Mouse (Mus musculus) CH12F3 (cell line): ENCODE results near the gene Lrrc8c.

Source experiments
- in situ Hi-C: fragments of 300-500 bp; cut with MboI; formaldehyde crosslinking; loops from 2 replicates; pipeline ENCODE4 v1.14.3; 2020; ENCODE audit warnings: low sequenced_read_pairs

The Lrrc8c gene

DNA sequence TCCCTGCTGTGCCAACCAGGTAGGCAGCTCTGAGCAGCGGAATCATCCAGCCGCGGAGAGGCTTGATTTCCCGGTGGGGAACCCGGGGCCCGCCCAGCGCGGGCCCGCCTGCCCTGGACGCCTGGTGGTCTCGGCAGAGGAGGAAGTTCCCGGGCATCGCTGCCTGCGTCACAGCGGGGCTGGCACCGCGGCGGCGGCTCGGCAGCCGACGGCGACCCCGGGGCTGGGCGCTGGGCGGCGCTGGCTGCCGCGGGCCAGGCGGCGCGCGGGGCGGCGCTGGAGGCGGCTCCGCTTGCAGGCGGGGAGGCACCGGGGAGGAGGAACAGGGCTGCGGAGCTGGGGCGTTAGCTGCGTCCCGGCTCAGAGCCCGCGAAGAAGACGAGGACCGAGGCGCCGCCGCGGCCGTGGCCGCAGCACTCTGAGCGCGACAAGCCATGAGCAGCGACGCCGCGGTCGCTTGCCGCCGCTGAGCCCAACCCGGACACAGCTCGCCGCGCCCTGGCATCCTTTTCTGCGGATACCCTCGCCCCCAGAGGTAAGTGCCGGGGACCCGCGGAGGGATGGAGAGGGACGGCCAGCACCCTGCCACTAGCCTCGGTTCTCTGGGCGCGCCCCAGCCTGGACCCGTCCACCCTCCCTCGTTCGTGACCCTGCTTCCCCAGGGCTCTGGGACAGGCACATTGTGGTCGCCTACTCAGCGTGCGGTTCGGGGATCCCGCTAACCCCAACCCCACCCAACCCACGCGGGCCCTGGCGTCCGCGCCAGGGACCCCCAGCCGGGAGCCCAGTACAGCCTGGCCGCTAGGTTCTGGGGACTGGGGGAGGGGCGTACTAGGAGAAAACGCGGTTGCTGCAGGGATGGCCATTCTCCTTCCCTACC, at the start of gene Lrrc8c:
Gene Lrrc8c (plus strand): TSS at position 293 of the 880 bp plus-strand sequence.
- in situ Hi-C loops = loop anchor here (10.0 kb wide), 1 partner anchor 125 kb away; no protein-coding TSS in a partner anchor

DNA sequence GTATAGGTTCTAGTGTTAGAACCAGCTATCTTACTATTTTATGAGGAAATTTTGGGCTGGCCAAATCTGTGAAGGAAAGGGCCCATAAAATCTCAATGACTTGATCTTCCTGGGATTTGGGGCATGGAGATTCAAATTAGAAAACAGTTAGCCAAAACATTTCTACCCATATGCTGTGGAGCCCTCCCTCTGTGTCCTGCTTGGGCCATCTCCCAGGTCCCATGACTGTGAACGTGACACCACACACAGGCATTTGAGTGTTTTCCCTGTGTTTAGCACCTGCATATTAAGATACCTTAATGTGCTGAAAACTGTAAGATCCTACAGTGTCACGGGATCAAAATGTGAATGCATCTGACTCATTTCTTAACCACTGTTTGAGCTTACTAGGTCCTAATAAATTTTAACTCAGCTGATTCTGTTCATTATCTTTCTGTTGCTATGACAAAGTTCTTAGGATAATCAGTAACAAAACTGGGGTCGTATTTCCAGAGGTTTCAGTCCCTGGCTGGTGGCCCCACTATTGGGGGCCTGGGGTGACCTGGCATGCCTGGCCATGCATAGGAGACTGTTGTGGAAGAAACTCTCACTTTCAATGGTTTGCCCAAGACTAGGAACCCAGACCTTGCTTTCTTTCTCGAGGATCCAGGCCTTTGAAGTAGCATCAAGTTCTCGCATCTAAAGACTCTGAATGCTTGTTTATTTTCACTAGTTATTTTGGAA, 46.0 kb upstream of the Lrrc8c start:
- in situ Hi-C loops = no loop called here

DNA sequence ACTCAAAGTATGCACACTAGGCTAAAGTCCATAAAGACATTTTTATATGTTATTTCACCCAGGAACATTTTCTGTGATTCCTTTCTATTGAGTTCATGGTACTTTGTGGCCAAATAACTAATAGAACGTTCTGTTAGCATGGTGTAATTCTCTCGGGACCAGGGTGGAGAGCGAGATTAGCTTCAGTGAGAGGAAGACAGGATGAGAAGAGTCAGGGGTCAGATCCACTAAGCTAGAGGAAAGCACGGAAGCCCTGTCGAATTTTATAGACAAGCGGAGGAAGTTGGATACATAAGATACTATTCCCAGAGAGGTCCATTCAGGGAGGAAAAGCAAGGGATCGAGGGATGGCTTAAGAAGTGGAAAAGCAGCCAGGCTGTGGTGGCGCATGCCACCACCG, 41.7 kb upstream of the Lrrc8c start:
- in situ Hi-C loops = no loop called here

DNA sequence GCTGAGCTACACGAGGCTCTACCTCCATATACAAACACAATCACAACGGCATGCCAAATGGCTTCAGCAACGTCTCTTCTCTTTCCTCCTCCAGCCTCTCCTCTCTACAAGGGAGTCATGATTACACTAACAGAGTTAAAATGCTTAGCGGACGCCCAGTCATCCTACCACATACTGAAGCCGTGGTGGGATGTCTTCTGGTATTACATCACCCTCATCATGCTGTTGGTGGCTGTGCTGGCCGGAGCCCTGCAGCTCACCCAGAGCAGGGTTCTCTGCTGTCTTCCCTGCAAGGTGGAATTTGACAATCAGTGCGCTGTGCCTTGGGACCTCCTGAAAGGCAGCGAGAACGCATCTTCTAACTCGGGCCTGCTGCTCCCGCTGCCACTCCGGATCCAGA, 39.5 kb upstream of the Lrrc8c start:
- in situ Hi-C loops = no loop called here

DNA sequence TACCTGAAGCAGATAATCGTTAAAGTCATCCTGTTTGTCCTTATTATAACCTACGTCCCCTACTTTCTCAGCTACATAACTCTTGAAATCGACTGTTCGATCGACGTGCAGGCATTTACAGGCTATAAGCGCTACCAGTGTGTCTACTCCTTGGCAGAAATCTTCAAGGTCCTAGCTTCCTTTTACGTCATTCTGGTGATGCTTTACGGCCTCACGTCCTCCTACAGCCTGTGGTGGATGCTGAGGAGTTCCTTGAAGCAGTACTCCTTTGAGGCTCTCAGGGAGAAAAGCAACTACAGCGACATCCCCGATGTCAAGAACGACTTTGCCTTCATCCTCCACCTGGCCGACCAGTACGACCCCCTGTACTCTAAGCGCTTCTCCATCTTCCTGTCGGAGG, 38.6 kb upstream of the Lrrc8c start:
- in situ Hi-C loops = no loop called here

DNA sequence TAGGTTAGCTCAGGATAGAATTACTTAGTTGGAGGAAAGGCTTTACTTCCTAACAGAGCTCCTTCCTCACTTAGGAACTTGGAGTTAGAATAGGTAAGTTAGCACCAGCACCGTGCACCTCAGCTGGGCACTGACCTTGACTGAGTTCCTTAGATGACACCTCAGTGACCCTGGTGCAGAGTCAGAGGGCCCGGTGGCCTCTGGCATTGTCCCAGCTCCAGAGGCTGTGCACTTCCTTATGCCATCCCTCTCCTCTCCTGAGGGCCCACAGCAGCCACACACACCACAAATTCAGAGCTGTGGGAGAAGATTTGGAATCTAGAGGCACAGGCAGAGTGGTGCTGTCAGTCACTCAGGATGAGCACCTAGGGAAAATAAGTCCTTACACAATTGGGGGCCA, 35.6 kb upstream of the Lrrc8c start:
- in situ Hi-C loops = no loop called here

DNA sequence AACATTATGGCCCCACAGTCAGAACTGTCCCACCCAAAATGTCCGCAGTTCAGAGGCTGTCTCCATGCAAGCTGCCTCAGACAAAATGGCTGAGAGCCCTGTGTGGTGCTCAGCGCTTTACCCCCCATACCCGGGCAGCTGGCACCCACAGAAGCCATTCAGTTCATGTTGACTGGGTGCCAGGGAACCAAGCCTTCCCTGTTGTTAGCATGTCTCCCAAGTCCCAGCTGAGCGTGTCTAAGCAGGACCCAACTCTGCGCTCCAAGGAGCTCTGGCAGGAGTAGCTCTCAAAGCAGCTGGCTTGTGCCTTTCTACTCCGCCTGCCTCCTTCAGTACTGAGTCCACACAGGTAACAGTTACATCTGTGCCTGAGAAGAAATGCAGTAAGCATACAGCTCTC, 34.9 kb upstream of the Lrrc8c start:
- in situ Hi-C loops = no loop called here

DNA sequence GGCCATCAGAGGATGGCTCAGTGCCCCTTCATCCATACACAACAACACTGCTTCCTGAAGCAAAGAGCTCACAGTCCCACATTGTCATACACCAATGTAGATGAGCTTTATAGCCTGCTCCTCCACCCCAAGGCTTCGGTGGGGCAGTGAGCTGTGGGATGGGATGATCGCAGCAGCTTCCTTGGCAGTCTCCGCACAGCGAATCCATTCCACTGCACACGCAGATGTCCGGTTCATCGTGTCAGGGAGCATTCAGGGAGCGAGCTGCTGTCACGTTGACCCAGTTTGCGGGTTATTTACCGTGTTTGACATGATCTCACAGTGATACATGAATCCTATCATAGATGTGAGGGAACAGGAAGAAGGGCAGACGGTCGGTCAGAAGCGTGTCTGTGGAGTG, 34.3 kb upstream of the Lrrc8c start:
- in situ Hi-C loops = no loop called here

DNA sequence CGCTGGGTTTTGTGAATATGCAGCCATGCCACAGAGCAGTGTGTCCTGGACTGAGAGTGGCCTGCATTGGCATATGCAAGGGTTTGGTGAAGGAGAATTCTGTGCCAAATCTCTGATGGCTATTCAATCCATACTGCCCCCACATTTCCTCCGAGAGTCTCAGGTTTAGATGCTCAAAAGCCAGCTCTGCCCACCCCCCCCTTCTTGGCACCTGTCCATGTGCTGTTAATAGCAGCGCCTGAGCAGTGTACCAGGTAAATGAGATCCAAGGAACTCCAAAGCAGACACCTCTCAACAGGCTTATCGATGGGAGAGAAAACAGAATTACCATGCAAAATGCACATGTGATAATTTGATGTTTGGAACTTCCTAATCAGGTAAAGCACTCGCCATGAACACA, 29.0 kb upstream of the Lrrc8c start:
- in situ Hi-C loops = loop anchor here (5.0 to 10.0 kb wide), 3 partner anchors 83 to 385 kb away; partner anchors contain the start of gene Zfp326

DNA sequence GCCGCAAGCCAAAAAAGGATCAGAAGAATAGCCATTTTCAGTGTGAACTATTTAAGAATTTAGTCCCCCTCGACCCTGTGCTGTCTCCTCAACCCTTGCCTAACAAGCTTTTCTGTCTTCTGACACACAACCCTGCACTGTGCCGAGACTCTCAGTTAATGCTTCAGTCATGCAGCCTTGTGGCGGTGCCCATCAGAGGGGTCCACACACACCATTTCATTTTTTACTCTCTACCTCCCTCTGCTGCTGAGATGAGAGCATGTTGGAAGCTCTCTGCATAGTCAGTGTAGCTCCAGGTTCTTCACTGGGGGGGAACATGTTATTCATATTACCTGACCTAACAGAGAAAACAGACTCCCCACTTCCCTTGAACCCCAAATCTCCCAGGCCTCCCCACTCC, 27.8 kb upstream of the Lrrc8c start:
- in situ Hi-C loops = loop anchor here (5.0 to 10.0 kb wide), 3 partner anchors 84 to 383 kb away; partner anchors contain the start of gene Zfp326

DNA sequence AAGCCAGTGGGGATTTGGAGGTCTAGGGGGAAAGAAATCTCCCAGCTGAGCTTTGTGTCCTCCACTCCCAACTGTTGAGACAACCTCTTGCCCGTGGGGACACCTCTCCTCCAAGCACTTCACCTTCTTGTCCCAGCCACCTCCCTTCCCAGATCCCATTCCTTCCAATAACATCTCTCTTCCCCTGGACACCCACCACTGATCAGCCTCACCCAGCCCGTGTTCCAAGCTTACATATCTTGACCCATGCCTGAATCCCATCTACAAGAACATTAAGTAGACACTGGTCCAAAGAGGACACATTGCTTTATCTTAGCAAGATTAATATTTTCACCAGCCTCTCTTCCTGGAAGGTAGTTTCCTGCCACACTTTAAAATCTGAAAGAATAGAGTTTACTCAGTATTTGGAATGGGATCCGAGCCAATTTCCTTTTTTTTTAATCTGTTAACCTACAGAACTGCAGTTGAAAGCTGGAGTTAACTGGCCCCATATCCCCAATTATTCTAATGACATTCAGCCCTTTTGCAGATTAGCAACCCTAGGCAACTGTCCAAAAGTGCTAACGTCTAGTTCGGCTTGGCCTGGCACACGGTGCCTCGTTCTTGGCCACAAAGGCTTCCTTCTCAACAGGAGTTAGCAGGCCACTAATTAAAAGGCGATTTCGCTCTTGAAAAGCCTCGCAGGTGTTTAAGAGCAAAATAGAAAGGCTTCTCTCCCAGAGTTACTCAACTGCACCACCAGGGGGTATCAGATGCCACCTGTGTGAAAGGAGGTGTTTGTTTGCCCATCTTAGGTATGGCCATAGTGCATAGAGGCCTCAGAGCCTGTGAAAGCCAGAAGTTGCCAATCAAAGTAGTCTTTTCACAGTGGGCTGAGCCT, 26.6 kb upstream of the Lrrc8c start:
- in situ Hi-C loops = loop anchor here (5.0 to 10.0 kb wide), 3 partner anchors 85 to 382 kb away; partner anchors contain the start of gene Zfp326

DNA sequence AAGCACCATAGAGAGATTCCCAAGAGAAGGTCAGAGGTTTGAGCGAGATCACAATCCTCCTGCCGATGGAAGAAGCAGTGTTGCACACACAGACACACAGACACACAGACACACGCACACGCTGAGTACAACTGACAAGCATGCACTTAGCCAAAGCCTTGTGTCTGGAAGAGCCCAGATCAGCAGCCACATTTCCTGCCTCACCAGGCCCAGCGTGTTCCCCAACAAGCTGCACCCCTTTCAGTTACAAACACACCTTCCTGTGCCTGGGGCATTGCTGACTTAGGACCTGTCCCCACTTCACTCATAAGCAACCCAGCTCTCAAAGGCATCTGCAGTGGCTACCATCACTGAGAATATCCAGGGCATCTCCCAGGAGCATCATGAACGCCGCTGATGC, 25.8 kb upstream of the Lrrc8c start:
- in situ Hi-C loops = loop anchor here (5.0 to 10.0 kb wide), 3 partner anchors 86 to 381 kb away; partner anchors contain the start of gene Zfp326

DNA sequence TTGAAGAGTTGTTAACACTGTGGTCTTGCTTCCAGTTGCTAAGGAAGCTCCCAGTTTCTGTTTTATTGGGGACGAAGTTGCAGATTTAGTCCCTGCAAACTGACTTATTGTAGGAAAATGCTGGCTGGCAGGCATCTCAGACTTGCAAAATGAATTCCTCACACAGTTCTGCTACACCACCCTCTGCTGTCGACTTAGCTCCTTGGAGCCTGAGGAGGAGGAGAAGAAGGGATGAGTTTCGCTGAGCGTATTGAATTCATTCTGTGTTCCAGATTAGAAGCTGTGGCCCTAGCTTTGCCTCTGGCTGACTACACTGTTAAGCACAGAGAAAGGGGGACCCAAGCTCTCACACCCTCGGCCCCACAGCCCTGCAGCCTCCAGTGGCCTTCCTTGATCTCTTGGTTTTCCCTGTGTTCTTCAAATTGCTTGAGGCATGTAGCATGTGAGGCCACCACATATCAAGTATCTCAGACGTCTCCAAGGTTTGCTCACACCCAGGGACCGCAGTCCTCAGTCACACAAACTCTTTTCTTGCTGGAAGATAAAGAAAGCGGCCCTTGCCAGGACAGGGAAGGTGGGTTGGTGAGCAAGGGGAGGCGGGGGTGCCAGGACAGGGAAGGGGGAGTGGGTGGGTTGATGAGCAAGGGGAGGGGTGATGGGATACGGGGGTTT, 24.8 kb upstream of the Lrrc8c start:
- in situ Hi-C loops = loop anchor here (5.0 to 10.0 kb wide), 3 partner anchors 87 to 380 kb away; partner anchors contain the start of gene Zfp326

DNA sequence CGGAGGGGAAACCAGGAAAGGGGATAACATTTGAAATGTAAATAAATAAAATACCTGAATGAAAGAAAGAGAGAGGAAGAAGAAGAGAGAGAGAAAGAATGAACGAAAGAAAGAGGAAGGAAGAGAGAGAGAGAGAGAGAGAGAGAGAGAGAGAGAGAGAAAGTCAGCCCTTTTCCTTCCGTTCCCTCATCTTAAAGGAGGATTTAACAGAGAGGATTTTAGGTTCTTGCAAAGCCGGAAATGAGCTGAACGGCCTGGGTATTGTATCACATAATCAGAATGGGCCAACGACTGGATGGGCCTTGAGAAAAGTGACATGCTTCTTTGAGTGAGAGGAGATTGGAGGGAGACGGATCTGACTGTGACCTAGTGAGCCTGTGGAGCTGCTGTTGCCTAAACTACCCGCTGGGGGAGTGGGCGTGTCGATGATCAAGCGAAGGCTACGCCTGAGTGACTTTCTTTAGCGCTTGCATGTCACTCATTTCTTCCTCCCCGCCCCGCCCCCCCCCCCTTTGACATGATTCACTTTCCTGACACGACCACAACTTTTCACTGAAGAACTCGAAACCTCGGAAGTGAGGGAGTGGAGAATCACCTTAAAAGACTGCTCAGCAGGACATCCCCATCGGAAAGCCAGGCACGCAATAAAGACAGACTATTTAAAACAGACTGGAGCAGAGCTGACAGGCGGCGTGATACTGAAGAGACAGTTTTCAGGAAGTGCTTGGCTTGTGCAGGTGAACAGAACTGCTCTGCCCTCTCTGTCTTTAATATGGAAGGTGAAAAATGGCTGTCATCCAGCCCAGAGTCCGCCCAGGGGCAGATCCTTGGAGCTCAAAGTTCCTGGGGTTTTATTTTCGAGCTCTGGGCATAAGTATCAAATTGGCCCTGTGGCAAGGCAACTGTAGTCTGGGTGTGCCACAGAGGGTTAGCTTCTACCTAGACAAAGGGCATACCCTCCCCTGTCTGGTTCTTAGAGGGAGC, 24.0 kb upstream of the Lrrc8c start:
- in situ Hi-C loops = loop anchor here (5.0 to 10.0 kb wide), 3 partner anchors 88 to 380 kb away; partner anchors contain the start of gene Zfp326

DNA sequence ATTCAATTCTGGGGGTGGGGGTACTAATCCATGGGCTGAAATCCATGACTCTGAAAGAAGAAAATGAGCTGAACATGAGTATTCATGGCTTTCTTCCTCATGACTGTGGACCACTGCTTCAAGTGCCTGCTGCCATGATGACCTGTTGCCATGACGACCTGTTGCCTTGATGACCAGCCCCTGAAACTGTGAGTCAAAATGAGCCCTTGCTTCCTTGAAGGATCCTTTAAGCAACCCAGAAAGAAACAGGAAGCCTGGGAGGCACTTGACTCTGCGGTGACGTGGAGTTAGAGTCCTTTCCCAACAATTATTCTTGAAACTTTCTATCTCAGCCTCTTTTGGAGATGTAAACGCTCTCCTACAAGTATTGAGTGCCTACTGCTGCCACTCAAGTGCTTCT, 23.1 kb upstream of the Lrrc8c start:
- in situ Hi-C loops = loop anchor here (10.0 kb wide), 2 partner anchors 159 to 379 kb away; partner anchors contain the start of gene Zfp326

DNA sequence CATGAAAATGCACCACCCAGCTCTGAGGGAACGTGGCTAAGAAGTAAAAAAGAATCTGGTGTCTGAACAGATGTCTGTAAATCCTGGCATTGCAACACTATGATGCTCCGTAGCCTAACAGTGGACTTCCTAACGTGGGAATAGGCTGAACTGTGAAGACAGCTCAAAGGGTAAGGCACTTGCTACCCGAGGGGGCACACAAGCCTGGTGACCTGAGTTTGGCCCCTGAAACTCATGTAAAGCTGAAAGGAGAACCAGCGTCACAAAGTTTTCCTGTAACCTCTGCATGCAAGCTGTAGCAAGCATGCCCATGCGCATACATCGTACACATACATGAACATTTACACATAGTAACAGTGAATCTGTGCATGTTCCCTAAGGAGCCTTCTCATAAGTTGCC, 22.6 kb upstream of the Lrrc8c start:
- in situ Hi-C loops = loop anchor here (10.0 kb wide), 2 partner anchors 158 to 378 kb away; partner anchors contain the start of gene Zfp326

DNA sequence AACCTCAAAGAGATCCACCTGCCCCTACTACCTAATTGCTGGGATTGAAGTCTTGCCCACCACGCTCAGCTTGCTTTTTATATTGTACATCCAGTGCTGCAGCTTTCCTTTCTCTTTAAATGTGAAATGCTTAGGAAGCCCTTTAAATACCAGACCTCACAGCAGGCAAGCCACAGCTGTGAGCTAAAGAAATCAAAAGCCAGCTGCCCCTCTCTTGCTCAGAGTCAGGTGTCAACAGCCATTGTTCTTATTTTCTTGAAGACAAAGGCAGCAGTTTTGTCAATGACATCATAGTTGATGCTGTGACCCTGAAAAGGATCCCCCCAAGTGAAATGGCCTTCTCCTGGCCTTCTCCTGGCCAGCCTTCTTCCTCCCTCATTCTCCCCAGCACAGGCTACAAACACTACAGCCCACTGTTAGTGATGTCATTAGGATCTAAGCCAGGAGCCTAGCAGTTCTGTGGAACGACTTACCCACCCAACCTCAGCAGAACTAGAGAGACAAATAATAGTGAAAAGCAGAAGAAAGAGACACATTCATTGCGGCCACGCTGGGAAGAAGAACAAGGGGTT, 20.7 kb upstream of the Lrrc8c start:
- in situ Hi-C loops = loop anchor here (10.0 kb wide), 2 partner anchors 156 to 376 kb away; partner anchors contain the start of gene Zfp326

DNA sequence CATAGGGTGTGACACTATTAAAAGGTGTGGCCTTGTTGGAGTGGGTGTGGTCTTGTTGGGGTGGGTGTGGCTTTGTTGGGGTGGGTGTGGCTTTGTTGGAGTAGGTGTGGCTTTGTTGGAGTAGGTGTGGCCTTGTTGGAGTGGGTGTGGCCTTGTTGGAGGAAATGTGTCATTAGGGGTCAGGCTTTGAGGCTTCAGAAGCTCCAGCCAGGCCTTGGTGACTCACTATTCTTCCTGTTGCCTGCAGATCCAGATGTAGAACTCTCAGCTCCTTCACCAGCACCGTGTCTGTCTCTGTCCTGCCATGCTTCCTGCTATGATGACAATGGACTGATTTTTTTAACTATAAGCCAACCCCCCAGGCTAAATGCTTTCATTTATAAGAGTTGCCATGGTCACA, 19.8 kb upstream of the Lrrc8c start:
- in situ Hi-C loops = loop anchor here (10.0 kb wide), 2 partner anchors 155 to 375 kb away; partner anchors contain the start of gene Zfp326
